Mouse (Mus musculus): ENCODE measurements around the gene Acmsd.

DNA sequence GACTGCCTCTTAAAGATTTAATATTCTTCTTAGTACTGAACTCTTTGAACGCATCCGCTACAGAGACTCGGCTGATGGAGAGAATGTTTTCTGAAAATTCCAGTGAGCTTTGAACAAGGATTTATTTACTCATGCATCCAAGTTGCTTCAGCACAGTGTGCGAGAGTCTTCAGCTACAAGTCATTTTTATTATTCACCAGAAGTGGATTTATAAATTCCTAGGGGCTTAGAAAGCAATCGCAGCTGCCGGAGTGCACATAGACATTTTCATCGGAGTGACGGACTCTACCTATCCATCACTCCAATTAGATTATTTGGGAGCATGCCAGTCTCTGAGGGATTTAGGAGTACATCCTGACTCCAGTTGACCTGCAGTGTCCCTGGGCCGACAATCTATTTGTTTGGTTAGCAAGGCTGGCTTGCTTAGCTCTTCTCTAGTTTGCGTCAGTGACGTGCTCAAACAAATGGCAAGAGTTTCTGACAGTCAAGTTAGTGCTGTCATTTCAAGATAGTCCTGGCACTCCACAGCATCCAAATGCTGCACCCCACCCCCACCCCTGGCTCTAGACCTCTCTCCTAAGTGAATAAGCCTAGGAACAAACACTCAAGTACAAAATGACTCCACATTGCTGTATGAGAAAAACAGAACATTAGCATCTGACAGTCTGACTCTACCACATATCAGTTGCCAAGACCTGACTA lies 21.3 kb downstream of the Acmsd start:
- TF ChIP-seq CTCF (IDR thresholded peaks at IDR 0.05; ENCODE audit: low read depth, low read length) (no peak), POLR2A (IDR thresholded peaks at IDR 0.05; ENCODE audit: insufficient read depth, low read length) (no peak)
